Mouse (Mus musculus) ES-E14 (cell line): ENCODE measurements around the gene Psma7.

Experiments
- CHD2 ChIP-seq: IDR thresholded peaks from 2 replicates; pipeline ENCODE4 v1.6.1; 2014; ENCODE audit warnings: mild to moderate bottlenecking, low read depth, low read length, inconsistent platforms
- MAFK ChIP-seq: IDR thresholded peaks from 2 replicates; pipeline ENCODE4 v1.6.1; 2014; ENCODE audit warnings: mild to moderate bottlenecking, low read depth, low read length, inconsistent platforms; ENCODE audit not compliant: insufficient read depth
- ZC3H11A ChIP-seq: IDR thresholded peaks from 2 replicates; pipeline ENCODE4 v1.6.1; 2012; ENCODE audit warnings: low read depth, mild to moderate bottlenecking, inconsistent platforms, low read length, borderline replicate concordance
- ZNF384 ChIP-seq: IDR thresholded peaks from 2 replicates; pipeline ENCODE4 v1.6.1; 2012; ENCODE audit warnings: low read depth, low read length, inconsistent platforms

GRCm38 (mm10) chr2:180020919-180021318 is 21.3 kb downstream of the Psma7 start:
- TF ChIP-seq CHD2, result no peak
- TF ChIP-seq ZC3H11A, result no peak
- no peak for TF ChIP-seq MAFK
- no peak for TF ChIP-seq ZNF384
